Mouse (Mus musculus): ENCODE measurements at regions not wholly inside any gene's neighbourhood (a gene's known extent, or its start where the extent isn't known, plus 50 kb on each side); places are given as distances from the start of the nearest gene placed in this dataset.

GRCm38 (mm10) chr15:38603918-38604317, 1178.6 kb downstream of the 4930447A16Rik start:
- TF ChIP-seq POU5F1 (IDR thresholded peaks at IDR 0.05; ENCODE audit: borderline replicate concordance, low read length), result no peak
- TF ChIP-seq CTCF (conservative IDR thresholded peaks at IDR 0.05; ENCODE audit: low read length), result no peak
- TF ChIP-seq NANOG (IDR thresholded peaks at IDR 0.05; ENCODE audit: borderline replicate concordance, low read length), result no peak

All from E14TG2a.4 (cell line).